Comparison of ENCODE assay signal across 8 mouse cellular contexts in the genomic region with DNA sequence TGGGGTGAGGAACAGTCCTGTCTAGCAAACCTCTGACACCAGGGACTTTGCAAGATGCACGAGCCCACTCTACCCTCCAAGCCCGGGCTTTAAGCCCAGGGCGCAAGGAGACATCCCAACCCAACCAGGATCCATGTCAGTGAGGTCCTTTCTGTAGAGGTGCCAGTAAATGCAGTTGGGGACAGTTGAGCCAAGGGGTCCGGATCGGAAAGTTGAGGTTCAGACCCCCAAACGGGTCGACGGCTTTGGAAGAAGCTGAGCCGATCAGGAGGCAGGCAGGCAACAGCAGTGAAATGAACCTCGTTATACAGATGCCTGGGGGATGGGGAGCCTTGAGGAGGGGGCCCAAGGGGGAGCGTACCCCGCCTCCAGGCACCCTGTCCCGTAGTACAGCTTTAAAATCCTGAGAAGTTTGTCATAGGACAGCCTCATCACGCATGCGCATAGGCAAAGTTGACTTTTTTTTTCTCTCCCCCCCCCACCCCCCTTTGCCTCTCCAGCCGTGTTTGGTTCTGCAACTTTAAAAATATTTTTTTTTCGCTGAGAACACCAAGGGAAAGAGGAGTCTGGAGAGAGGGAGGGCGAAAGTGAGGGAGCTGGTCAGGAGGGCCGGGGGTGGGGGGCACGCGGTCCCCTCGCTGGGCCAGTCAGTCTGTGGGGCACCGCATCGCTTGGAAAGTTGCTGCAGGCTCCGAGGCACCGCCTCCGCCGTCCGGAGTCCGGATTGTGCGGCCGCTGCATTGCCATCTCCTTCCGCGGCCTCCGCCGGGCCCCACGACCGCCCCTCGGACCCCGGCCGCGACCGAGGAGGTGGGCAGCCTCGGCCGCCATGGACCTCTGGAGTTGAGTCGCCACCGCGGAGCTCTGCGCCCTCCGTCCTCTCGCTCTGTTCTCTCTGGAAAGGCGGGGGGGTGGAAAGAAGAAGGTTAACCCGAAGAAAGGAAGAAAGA. TPM values are rescaled to one million over a fixed set of nuclear protein-coding genes. Genes with fewer than 3 reads are reported as not detected.
DNase-seq lines count a peak whose midpoint lies in the region; ATAC-seq and TF ChIP-seq lines count a peak whose summit lies in the region.

Gene Wnt5a (plus strand): TSS at position 650 of the 950 bp plus-strand sequence.

- H3K36me3 ChIP-seq in lung, postnatal 0 days (ENCODE audit: insufficient read depth, low read length): no peaks in the 10 kb centered on the region

- 4% methylated on average over 50 of the region's 53 CpGs for WGBS in lung, postnatal 0 days

- DNase-seq in ovary, postnatal 36 days (ENCODE audit: low spot score): peak; percentile 59
- no peak for DNase-seq in ovary, postnatal 14 days (ENCODE audit: low spot score)
- DNase-seq in heart, adult 18-20 months: peak; percentile 48 to 54
- peak; percentile 56 for DNase-seq in kidney, adult 18-20 months
- DNase-seq in lung, postnatal 0 days (ENCODE audit: low spot score): peak; percentile 66
- DNase-seq in urinary bladder, postnatal 14 days (ENCODE audit: low spot score): peak; percentile 56

- no peak for TF ChIP-seq CTCF in lung, postnatal 0 days (IDR thresholded peaks at IDR 0.05)

- peaks cover 27% of the 10 kb centered on the region for H3K27me3 ChIP-seq in lung, postnatal 0 days (replicated peaks; ENCODE audit: insufficient read depth, low read length)

- peak within 1 kb of the TSS; percentile 59 for H3K27ac ChIP-seq in brown adipose tissue, adult 24 weeks (replicated peaks; ENCODE audit: low read depth, low read length)
- peak within 1 kb of the TSS; percentile 86 for H3K27ac ChIP-seq in lung, postnatal 0 days (ENCODE audit: low read length)

- H3K4me1 ChIP-seq in brown adipose tissue, adult 24 weeks (ENCODE audit: control insufficient read depth, insufficient read depth, insufficient read length, low read length): no peaks in the 10 kb centered on the region
- no peaks in the 10 kb centered on the region for H3K4me1 ChIP-seq in lung, postnatal 0 days (ENCODE audit: insufficient read depth, low read depth, low read length)

- peak within 1 kb of the TSS; percentile 32 for H3K9ac ChIP-seq in lung, postnatal 0 days (replicated peaks; ENCODE audit: low read depth)

- peak within 1 kb of the TSS; percentile 85 for H3K4me2 ChIP-seq in lung, postnatal 0 days (replicated peaks; ENCODE audit: low read depth, low read length)

- TF ChIP-seq EP300 in lung, postnatal 0 days (IDR thresholded peaks at IDR 0.05): no peak

- no peaks in the 10 kb centered on the region for H3K9me3 ChIP-seq in lung, postnatal 0 days (ENCODE audit: low read length)

- peak within 1 kb of the TSS; percentile 80 for H3K4me3 ChIP-seq in brown adipose tissue, adult 24 weeks (ENCODE audit: insufficient read depth, low read depth, low read length)
- peak within 1 kb of the TSS; percentile 64 for H3K4me3 ChIP-seq in lung, postnatal 0 days (ENCODE audit: low read depth, low read length)

- ATAC-seq in lung, postnatal 0 days: peak; percentile 29
- no peak for ATAC-seq in megakaryocyte progenitor cell, adult 5-6 weeks (replicated peaks; ENCODE audit: poor library complexity)

RNA-seq across cellular contexts. Expression of gene Wnt5a, which starts in this region (rescaled TPM):
- polyA plus RNA-seq in brown adipose tissue, adult 24 weeks (2012; ENCODE audit: insufficient read depth, insufficient read length, missing spikeins): 6.4 and 10.7 TPM in 2 replicates
- 10 to 100 TPM; 10.9 to 13.5 TPM for total RNA-seq in heart, adult 18-20 months (2021)
- polyA plus RNA-seq in lung, postnatal 0 days (2015; fragmentation: Nextera tagmentation; extraction: Ambion mirVana): 23.2 and 31.8 TPM in 2 replicates
- not detected in 2 replicates for total RNA-seq in megakaryocyte progenitor cell, adult 5-6 weeks (2015)
- total RNA-seq in megakaryocyte progenitor cell, adult 5-6 weeks (2017): not detected in 2 replicates

Comparison
In these comparisons a context has a peak if more than half of its experiments do, and no peak if none do; other contexts are left out.
1. RNA of gene Wnt5a (total RNA-seq): 10.9 to 13.5 TPM in heart, adult 18-20 months; not detected in megakaryocyte progenitor cell, adult 5-6 weeks; every median in the first group is over 10 times any median in the second.